Mouse (Mus musculus) liver, postnatal 0 days (tissue): ENCODE measurements at regions not wholly inside any gene's neighbourhood (a gene's known extent, or its start where the extent isn't known, plus 50 kb on each side); places are given as distances from the start of the nearest gene placed in this dataset.

Source experiments
- ATAC-seq: fragments of 200-750 bp; cut with Nextera tagmentation; 2 replicates; pipeline ENCODE4 v1.8.0; 2017; ENCODE audit warnings: mild to moderate bottlenecking, moderate library complexity
- DNase-seq: peaks from one replicate; pipeline ENCODE4 v3.0.0-alpha.2; 2016
- H3K27ac ChIP-seq: fragments of 300-500 bp; sonication (generic); 2 replicates; pipeline ENCODE4 v1.5.1; 2014; ENCODE audit warnings: antibody characterized with exemption, moderate library complexity, mild to moderate bottlenecking, low read depth
- H3K27me3 ChIP-seq: fragments of 300-500 bp; sonication (generic); 2 replicates; pipeline ENCODE4 v1.6.1; 2014; ENCODE audit warnings: low read length, control low read depth, mixed read lengths; ENCODE audit not compliant: insufficient read depth
- H3K36me3 ChIP-seq: fragments of 300-500 bp; sonication (generic); replicated peaks from 2 replicates; pipeline ENCODE4 v1.6.1; 2014; ENCODE audit warnings: mild to moderate bottlenecking, control low read depth, low read length, moderate library complexity, mixed read lengths; ENCODE audit not compliant: insufficient read depth
- H3K4me1 ChIP-seq: fragments of 300-500 bp; sonication (generic); 2 replicates; pipeline ENCODE4 v1.6.1; 2014; ENCODE audit warnings: antibody characterized with exemption, mild to moderate bottlenecking, control low read depth; ENCODE audit not compliant: insufficient read depth
- H3K4me2 ChIP-seq: fragments of 300-500 bp; sonication (generic); 2 replicates; pipeline ENCODE4 v1.6.1; 2014; ENCODE audit warnings: low read depth, mild to moderate bottlenecking, low read length, moderate library complexity, mixed read lengths
- H3K4me3 ChIP-seq: fragments of 300-500 bp; sonication (generic); 2 replicates; pipeline ENCODE4 v1.5.1; 2014; ENCODE audit warnings: low read depth, low read length
- H3K9ac ChIP-seq: fragments of 300-500 bp; sonication (generic); replicated peaks from 2 replicates; pipeline ENCODE4 v1.6.1; 2014; ENCODE audit warnings: mild to moderate bottlenecking, moderate library complexity
- H3K9me3 ChIP-seq: fragments of 300-500 bp; sonication (generic); 2 replicates; pipeline ENCODE4 v1.6.1; 2016; ENCODE audit warnings: mild to moderate bottlenecking, control low read depth, low read length, mixed read lengths
- CTCF ChIP-seq: sonication (generic); IDR thresholded peaks from 2 replicates; pipeline ENCODE4 v1.5.1; 2016; ENCODE audit warnings: antibody characterized with exemption, low read depth
- EP300 ChIP-seq: IDR thresholded peaks from 2 replicates; pipeline ENCODE4 v1.6.1; 2016; ENCODE audit warnings: antibody characterized with exemption, low read depth, mild to moderate bottlenecking
- WGBS: fragments of 180-500 bp; shearing (Covaris S2); extraction: QIAGEN DNeasy Blood & Tissue Kit; methylation state at CpG from one replicate; pipeline ENCODE4 v1.1.7; 2014; ENCODE audit not compliant: insufficient replicate concordance; 5-methylcytosine and 5-hydroxymethylcytosine counted together

DNA sequence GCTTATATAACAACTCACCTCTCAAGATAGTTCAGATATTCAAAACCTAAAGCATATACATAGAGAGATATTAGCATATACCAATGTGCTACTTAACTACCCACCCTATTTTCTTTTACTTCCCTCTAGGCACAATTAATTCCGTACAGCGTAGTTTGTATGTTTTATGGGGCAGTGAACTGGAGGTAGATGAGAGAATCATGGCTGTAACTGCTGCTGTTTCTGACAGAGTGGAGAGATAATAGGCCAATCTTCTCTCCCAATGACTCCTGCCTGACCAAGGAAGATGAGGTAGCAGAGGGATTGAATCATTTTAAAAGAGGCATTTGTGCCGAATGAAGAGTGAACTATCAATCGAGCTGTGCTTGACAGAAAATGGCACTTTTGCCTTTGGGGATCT is 1640.1 kb upstream of the B3galt2 start:
- Histone ChIP-seq H3K27me3 (no peaks in the 10 kb centered on the region), H3K9me3 (no peaks in the 10 kb centered on the region), H3K4me2 (no peak overlapping the region), H3K4me3 (no peak overlapping the region), H3K9ac (no peak overlapping the region), H3K4me1 (no peaks in the 10 kb centered on the region), H3K36me3 (no peaks in the 10 kb centered on the region), H3K27ac (no peak overlapping the region)
- no peak for ATAC-seq
- DNase-seq, result no peak
- 82% methylated on average over 4 of the region's 4 CpGs for WGBS
- no peak for TF ChIP-seq EP300
- TF ChIP-seq CTCF, result no peak

DNA sequence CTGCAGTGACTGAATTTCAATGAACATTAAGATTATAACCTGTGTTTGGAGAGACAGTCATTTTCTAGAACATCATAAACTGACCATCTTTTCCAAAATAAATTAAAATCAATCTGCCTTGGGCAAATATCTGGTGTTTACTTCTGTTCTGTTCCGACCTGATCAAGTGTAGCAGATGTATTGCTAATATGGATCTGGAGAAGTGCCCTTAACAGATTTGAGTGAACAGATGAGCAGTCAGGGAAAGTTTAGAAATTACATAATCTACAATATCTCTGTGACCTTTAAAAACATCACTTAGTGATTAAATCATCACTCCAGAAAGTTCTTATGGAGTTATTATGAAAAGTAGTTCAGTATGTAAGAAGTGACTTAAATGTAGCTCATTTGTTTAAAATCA is 1634.1 kb upstream of the B3galt2 start:
- ATAC-seq, result no peak
- Histone ChIP-seq H3K9me3 (no peaks in the 10 kb centered on the region), H3K9ac (no peak overlapping the region), H3K4me1 (no peaks in the 10 kb centered on the region), H3K36me3 (no peaks in the 10 kb centered on the region), H3K27me3 (no peaks in the 10 kb centered on the region), H3K27ac (no peak overlapping the region), H3K4me3 (no peak overlapping the region), H3K4me2 (no peak overlapping the region)
- WGBS, result 73% methylated on average over 1 of the region's 1 CpGs
- no peak for DNase-seq
- TF ChIP-seq EP300 (no peak), CTCF (no peak)

DNA sequence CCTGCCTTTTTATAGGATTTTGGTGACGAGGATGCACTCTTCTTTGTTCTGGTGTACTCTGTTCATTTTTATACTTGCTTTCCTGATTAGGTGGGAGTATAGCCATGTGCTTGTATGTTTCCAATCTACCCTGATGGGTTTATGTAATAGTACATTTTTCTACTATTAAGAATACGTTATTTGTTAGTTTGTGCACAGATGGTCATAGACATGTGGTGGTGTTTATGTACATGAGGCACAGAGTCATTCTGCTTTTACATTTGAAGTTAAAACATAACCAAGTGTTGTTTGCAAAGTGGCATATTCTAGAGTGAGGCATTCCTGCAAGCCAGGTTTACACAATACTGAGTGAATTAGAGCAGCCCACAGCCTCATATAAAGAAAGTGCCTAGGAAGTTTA is 1597.7 kb upstream of the B3galt2 start:
- H3K9me3 ChIP-seq, result no peaks in the 10 kb centered on the region
- H3K4me3 ChIP-seq, result no peak overlapping the region
- WGBS, result 69% methylated on average over 2 of the region's 2 CpGs
- ATAC-seq (no peak), DNase-seq (no peak)
- no peak overlapping the region for H3K27ac ChIP-seq
- TF ChIP-seq CTCF (no peak), EP300 (no peak)
- no peaks in the 10 kb centered on the region for H3K36me3 ChIP-seq
- H3K27me3 ChIP-seq, result no peaks in the 10 kb centered on the region
- no peaks in the 10 kb centered on the region for H3K4me1 ChIP-seq
- H3K9ac ChIP-seq, result no peak overlapping the region
- H3K4me2 ChIP-seq, result no peak overlapping the region

DNA sequence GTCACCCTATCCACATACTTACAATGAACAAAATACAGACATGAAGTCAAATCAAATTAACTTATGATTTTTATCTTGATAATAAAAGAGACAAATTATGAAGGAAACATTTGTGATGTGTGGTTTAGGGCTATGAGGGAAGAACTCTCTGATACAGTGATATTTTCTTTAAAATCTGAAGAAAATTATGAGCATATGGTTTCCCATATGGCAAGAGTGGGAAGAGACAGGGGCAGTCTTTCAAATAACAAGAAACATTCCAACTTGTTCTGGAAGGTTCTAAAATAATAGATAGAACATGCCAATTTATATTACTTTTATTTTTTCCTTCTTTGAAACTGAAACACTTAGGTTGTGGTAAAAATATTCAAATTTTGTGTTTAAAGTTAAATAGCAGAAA is 1585.3 kb upstream of the B3galt2 start:
- Histone ChIP-seq H3K27me3 (no peaks in the 10 kb centered on the region), H3K9me3 (no peaks in the 10 kb centered on the region), H3K4me2 (no peak overlapping the region), H3K36me3 (no peaks in the 10 kb centered on the region), H3K27ac (no peak overlapping the region), H3K4me1 (no peaks in the 10 kb centered on the region), H3K4me3 (no peak overlapping the region), H3K9ac (no peak overlapping the region)
- ATAC-seq, result no peak
- DNase-seq, result no peak
- no peak for TF ChIP-seq CTCF
- no peak for TF ChIP-seq EP300
